Mouse (Mus musculus) limb, embryonic 11.5 days (tissue): ENCODE measurements at regions not wholly inside any gene's neighbourhood (a gene's known extent, or its start where the extent isn't known, plus 50 kb on each side); places are given as distances from the start of the nearest gene placed in this dataset.

ENCODE experiments used
- ATAC-seq: fragments of 200-750 bp; cut with Nextera tagmentation; 2 replicates; pipeline ENCODE4 v1.8.0; 2017; ENCODE audit warnings: low read depth; ENCODE audit not compliant: insufficient number of reproducible peaks, low FRiP score, low TSS enrichment
- DNase-seq: peaks from one replicate; pipeline ENCODE4 v3.0.0-alpha.2; 2015; ENCODE audit warnings: low spot score
- H3K27ac ChIP-seq: fragments of 300-500 bp; sonication (generic); replicated peaks from 2 replicates; pipeline ENCODE4 v1.5.1; 2014; ENCODE audit warnings: low read depth, mild to moderate bottlenecking, low read length
- H3K27me3 ChIP-seq: fragments of 300-500 bp; sonication (generic); 2 replicates; pipeline ENCODE4 v1.6.1; 2014; ENCODE audit warnings: mild to moderate bottlenecking, low read length, mixed read lengths; ENCODE audit not compliant: control insufficient read depth, insufficient read depth
- H3K36me3 ChIP-seq: fragments of 300-500 bp; sonication (generic); 2 replicates; pipeline ENCODE4 v1.6.1; 2014; ENCODE audit warnings: mild to moderate bottlenecking, low read length, moderate library complexity, mixed read lengths; ENCODE audit not compliant: control insufficient read depth, insufficient read depth
- H3K4me1 ChIP-seq: fragments of 300-500 bp; sonication (generic); 2 replicates; pipeline ENCODE4 v1.6.1; 2014; ENCODE audit warnings: low read length, mixed read lengths; ENCODE audit not compliant: control insufficient read depth, insufficient read depth
- H3K4me2 ChIP-seq: fragments of 300-500 bp; sonication (generic); 2 replicates; pipeline ENCODE4 v1.6.1; 2014; ENCODE audit warnings: low read depth, mild to moderate bottlenecking, moderate library complexity; ENCODE audit not compliant: severe bottlenecking
- H3K4me3 ChIP-seq: fragments of 300-500 bp; sonication (generic); 2 replicates; pipeline ENCODE4 v1.5.1; 2014; ENCODE audit warnings: low read depth, low read length
- H3K9ac ChIP-seq: fragments of 300-500 bp; sonication (generic); 2 replicates; pipeline ENCODE4 v1.6.1; 2014; ENCODE audit warnings: mild to moderate bottlenecking, low read length
- H3K9me3 ChIP-seq: fragments of 300-500 bp; sonication (generic); 2 replicates; pipeline ENCODE4 v1.6.1; 2016; ENCODE audit warnings: low read length; ENCODE audit not compliant: control insufficient read depth
- WGBS: fragments of 180-500 bp; shearing (Covaris S2); extraction: QIAGEN DNeasy Blood & Tissue Kit; methylation state at CpG from one replicate; pipeline ENCODE4 v1.1.7; 2014; 5-methylcytosine and 5-hydroxymethylcytosine counted together

GRCm38 (mm10) chr8:104039526-104039925 lies 61.9 kb upstream of the Cdh5 start:
- no peaks in the 10 kb centered on the region for H3K27me3 ChIP-seq
- no peak for DNase-seq
- 85% methylated on average over 12 of the region's 12 CpGs for WGBS
- no peak overlapping the region for H3K4me3 ChIP-seq
- no peak for ATAC-seq
- no peak overlapping the region for H3K9ac ChIP-seq
- no peaks in the 10 kb centered on the region for H3K36me3 ChIP-seq
- no peaks in the 10 kb centered on the region for H3K9me3 ChIP-seq
- peaks cover 11% of the 10 kb centered on the region; the same call in 1 of the 2 replicates for H3K4me1 ChIP-seq
- H3K27ac ChIP-seq: no peak overlapping the region
- H3K4me2 ChIP-seq: no peak overlapping the region

- Histone ChIP-seq H3K9ac (no peak overlapping the region), H3K27ac (no peak overlapping the region), H3K27me3 (no peaks in the 10 kb centered on the region), H3K4me1 (peaks cover 11% of the 10 kb centered on the region; the same call in 1 of the 2 replicates), H3K4me3 (no peak overlapping the region), H3K9me3 (no peaks in the 10 kb centered on the region), H3K4me2 (no peak overlapping the region), H3K36me3 (no peaks in the 10 kb centered on the region)
- 32% methylated on average over 5 of the region's 5 CpGs for WGBS
- DNase-seq (no peak), ATAC-seq (no peak)
These were observed 59.9 kb upstream of the Cdh5 start for GRCm38 (mm10) chr8:104041522-104041921.

DNA sequence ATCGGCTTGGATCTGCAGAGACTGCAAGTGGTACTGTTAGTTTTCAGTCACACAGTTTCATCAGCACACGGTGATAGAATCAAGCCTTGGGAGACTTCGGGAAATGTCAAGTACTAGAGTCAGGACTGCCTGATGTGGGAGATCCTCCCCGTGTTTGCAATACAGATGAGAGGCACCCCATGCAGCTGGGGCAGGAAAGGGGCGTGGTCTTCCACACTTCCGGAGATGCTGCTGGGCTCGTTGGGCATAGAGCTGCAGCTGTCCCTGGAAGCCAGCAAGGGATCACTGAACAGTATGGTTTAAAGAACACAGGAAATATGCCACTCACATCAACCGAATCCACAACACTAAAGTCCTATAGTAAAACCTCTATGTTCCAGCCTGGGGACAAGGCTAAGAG lies 59.0 kb upstream of the Cdh5 start:
- Histone ChIP-seq H3K4me3 (no peak overlapping the region), H3K27me3 (no peaks in the 10 kb centered on the region), H3K9me3 (no peaks in the 10 kb centered on the region), H3K9ac (no peak overlapping the region), H3K27ac (no peak overlapping the region), H3K36me3 (no peaks in the 10 kb centered on the region), H3K4me2 (no peak overlapping the region), H3K4me1 (peaks cover 11% of the 10 kb centered on the region; the same call in 1 of the 2 replicates)
- DNase-seq: no peak
- 24% methylated on average over 8 of the region's 8 CpGs for WGBS
- no peak for ATAC-seq

DNA sequence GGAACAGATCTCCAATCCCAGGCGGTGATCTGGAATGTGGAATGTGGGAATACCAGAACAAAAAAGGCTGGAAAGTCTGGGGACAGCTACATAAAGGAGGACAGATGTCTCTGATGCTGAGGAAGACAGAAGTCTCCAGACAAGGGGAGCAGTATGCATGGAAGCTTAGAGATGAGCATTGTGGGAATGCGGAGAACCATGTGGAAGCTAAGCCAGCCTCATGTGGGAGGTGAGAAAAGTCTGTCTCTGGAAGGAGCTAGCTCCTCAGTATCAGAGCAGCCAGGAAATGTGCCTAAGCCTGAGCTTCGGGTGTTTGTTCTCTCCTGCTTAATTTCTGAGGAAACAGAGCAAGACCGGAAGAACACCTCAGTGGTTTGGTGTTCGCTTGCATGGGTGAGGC lies 53.4 kb upstream of the Cdh5 start:
- DNase-seq (no peak), ATAC-seq (no peak)
- Histone ChIP-seq H3K9me3 (no peaks in the 10 kb centered on the region), H3K27ac (no peak overlapping the region), H3K27me3 (no peaks in the 10 kb centered on the region), H3K36me3 (no peaks in the 10 kb centered on the region), H3K4me3 (no peak overlapping the region), H3K4me1 (no peaks in the 10 kb centered on the region; the same call in 1 of the 2 replicates), H3K4me2 (no peak overlapping the region), H3K9ac (no peak overlapping the region)
- 83% methylated on average over 5 of the region's 5 CpGs for WGBS

- 86% methylated on average over 6 of the region's 6 CpGs for WGBS
- Histone ChIP-seq H3K36me3 (no peaks in the 10 kb centered on the region), H3K27ac (no peak overlapping the region), H3K9me3 (no peaks in the 10 kb centered on the region), H3K4me3 (no peak overlapping the region), H3K4me1 (no peaks in the 10 kb centered on the region; the same call in 1 of the 2 replicates), H3K4me2 (no peak overlapping the region), H3K27me3 (no peaks in the 10 kb centered on the region), H3K9ac (no peak overlapping the region)
- ATAC-seq: no peak
- no peak for DNase-seq
These were observed 52.2 kb upstream of the Cdh5 start for GRCm38 (mm10) chr8:104049181-104049580.

GRCm38 (mm10) chr8:104050694-104051539 lies 50.5 kb upstream of the Cdh5 start:
- Histone ChIP-seq H3K9me3 (no peaks in the 10 kb centered on the region), H3K4me2 (no peak overlapping the region), H3K27me3 (no peaks in the 10 kb centered on the region), H3K4me3 (no peak overlapping the region), H3K9ac (no peak overlapping the region), H3K36me3 (no peaks in the 10 kb centered on the region), H3K27ac (no peak overlapping the region), H3K4me1 (no peaks in the 10 kb centered on the region; the same call in 1 of the 2 replicates)
- DNase-seq (peak; percentile 76), ATAC-seq (peak; percentile 49)
- 30% methylated on average over 15 of the region's 15 CpGs for WGBS

DNA sequence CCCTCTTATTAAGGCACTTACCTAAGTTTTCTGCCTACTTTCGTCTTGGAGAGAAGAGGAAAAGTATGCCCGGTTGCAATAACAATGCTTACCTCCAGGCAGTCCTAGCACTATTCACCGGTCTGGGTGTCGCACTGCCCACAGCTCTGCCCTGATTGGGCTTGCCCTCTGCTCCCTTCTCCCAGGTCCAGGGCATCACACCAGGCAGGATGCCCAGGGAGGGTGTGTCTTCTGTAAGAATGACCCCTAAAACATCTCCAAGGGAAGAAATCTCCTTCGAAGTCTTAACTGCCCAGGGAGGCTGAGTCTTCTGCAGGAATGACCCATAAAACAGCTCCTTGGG lies 49.9 kb upstream of the Cdh5 start:
- DNase-seq (no peak), ATAC-seq (no peak)
- H3K4me1 ChIP-seq: no peaks in the 10 kb centered on the region; the same call in 1 of the 2 replicates
- no peak overlapping the region for H3K4me3 ChIP-seq
- H3K9me3 ChIP-seq: no peaks in the 10 kb centered on the region
- H3K27me3 ChIP-seq: no peaks in the 10 kb centered on the region
- WGBS: 52% methylated on average over 5 of the region's 5 CpGs
- H3K4me2 ChIP-seq: no peak overlapping the region
- H3K27ac ChIP-seq: no peak overlapping the region
- H3K36me3 ChIP-seq: no peaks in the 10 kb centered on the region
- no peak overlapping the region for H3K9ac ChIP-seq
